Mouse (Mus musculus): ENCODE results near the gene Gm21149. TPM values are rescaled to one million over a fixed set of nuclear protein-coding genes. Genes with fewer than 3 reads are reported as not detected.
"Not testable (repeated sequence)": the region's sequence is repeated elsewhere in the genome, so short reads cannot be mapped to it uniquely, and the experiment has no call there.

Gene Gm21149
- polyA plus RNA-seq, 1 experiment from 2014 or later, result not detected

DNA sequence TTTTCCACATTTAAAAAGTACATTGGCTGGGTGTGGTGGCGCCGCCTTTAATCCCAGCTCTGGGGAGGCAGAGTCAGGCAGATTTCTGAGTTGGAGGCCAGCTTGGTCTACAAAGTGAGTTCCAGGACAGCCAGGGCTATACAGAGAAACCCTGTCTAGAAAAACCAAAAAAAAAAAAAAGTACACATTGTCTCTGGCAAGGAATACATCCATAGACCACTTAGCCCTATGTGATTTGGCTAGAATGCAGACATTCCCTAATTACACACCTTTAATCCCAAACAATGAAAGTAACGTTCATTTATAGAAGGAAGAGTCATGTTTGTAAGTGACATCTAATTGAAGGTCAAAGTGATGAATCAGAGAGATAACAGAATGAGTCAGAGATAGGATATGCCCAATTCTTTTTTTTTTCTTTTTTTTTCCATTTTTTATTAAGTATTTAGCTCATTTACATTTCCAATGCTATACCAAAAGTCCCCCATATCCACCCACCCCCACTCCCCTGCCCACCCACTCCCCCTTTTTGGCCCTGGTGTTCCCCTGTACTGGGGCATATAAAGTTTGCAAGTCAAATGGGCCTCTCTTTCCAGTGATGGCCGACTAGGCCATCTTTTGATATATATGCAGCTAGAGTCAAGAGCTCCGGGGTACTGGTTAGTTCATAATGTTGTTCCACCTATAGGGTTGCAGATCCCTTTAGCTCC lies 18.3 kb downstream of the Gm21149 start:
- not testable (repeated sequence) for H3K27ac ChIP-seq, H3K9ac ChIP-seq, H3K36me3 ChIP-seq, H3K4me3 ChIP-seq, H3K4me2 ChIP-seq, H3K4me1 ChIP-seq, H3K27me3 ChIP-seq
- ATAC-seq (ENCODE audit: insufficient number of reproducible peaks, insufficient read depth, low FRiP score, low TSS enrichment, low read depth), result peak; percentile 71
- 78% methylated on average over 3 of the region's 5 CpGs for whole genome bisulfite sequencing
- H3K9me3 ChIP-seq, result peaks cover 23% of the 10 kb centered on the region

Other genes with a start within 250 kb of the Gm21149 start
- not detected in 2 replicates for gene Gm21190, start 52.7 kb upstream of the Gm21149 start, polyA plus RNA-seq (2015; fragmentation: Nextera tagmentation; extraction: Ambion mirVana)
- gene Gm21083, start 100.8 kb upstream of the Gm21149 start, polyA plus RNA-seq (2015; fragmentation: Nextera tagmentation; extraction: Ambion mirVana), result not detected in 2 replicates
- gene Speer4d, start 142.5 kb upstream of the Gm21149 start, polyA plus RNA-seq (2015; fragmentation: Nextera tagmentation; extraction: Ambion mirVana), result not detected in 2 replicates
- not detected in 2 replicates for gene 4930572O03Rik, start 180.5 kb upstream of the Gm21149 start, polyA plus RNA-seq (2015; fragmentation: Nextera tagmentation; extraction: Ambion mirVana)
- not detected in 2 replicates for gene Speer4c, start 237.7 kb upstream of the Gm21149 start, polyA plus RNA-seq (2015; fragmentation: Nextera tagmentation; extraction: Ambion mirVana)